Comparison of ENCODE assay signal across 23 mouse cellular contexts in the genomic region with DNA sequence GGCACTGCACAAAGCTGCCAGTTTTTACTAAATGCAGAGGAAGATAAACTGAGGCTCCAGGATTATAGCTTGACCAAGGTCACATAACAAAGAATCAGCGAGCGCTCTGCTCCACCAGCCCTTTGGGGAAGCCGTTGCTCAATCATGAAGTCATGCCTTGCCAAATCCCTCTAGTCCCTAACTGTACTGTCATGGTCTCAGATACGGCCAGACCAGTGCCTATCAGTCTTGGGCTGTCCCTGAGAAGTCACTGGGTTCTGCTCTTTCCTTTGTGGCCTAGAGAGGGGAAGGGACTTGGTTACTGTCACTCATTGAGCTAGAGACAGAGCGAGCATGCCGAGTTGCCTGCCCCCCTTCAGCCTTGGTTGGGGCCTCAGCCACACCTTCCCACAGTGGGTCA. TPM values are rescaled to one million over a fixed set of nuclear protein-coding genes. Genes with fewer than 3 reads are reported as not detected.
DNase-seq lines count a peak whose midpoint lies in the region; ATAC-seq and TF ChIP-seq lines count a peak whose summit lies in the region.
"Had no signal": no experiment of that assay in that cellular context is flagged by ENCODE, and none has a peak within 500 bp of the region (broad histone marks: within the 10 kb centered on the region; RNA-seq: fewer than 3 reads in every experiment).

No protein-coding gene starts in this region.

- no peaks in the 10 kb centered on the region for H3K36me3 ChIP-seq in liver, embryonic 14.5 days (replicated peaks; ENCODE audit: control insufficient read depth, insufficient read depth, low read depth)
- no peaks in the 10 kb centered on the region for H3K36me3 ChIP-seq in liver, embryonic 12.5 days
- H3K36me3 ChIP-seq: embryonic facial prominence, embryonic 13.5 days; forebrain, embryonic 10.5 days; heart, embryonic 10.5 days; midbrain, embryonic 15.5 days had no signal

- DNase-seq in adrenal gland, postnatal 10 days, result peak; percentile 63
- DNase-seq in adrenal gland, postnatal 25 days, result no peak
- no peak for DNase-seq in liver, embryonic 14.5 days (ENCODE audit: low read depth in 3 of 3, low spot score in 3 of 3)
- DNase-seq in right cerebral cortex, postnatal 14 days, result no peak
- DNase-seq in right cerebral cortex, adult 2 months (ENCODE audit: low spot score in 2 of 2), result no peak
- DNase-seq: cerebellum, adult 11-12 months; kidney, adult 2 months; kidney, postnatal 25 days; left cerebral cortex, postnatal 4 days; lung, embryonic 14.5 days; right cerebral cortex, postnatal 25 days had no signal

- H3K4me2 ChIP-seq in liver, embryonic 14.5 days (ENCODE audit: low read depth), result no peak overlapping the region
- no peak overlapping the region for H3K4me2 ChIP-seq in liver, embryonic 12.5 days
- H3K4me2 ChIP-seq: embryonic facial prominence, embryonic 13.5 days; lung, embryonic 14.5 days; midbrain, embryonic 15.5 days had no signal

- no peak for TF ChIP-seq EP300 in liver, embryonic 14.5 days (IDR thresholded peaks at IDR 0.05; ENCODE audit: low read depth)

- TF ChIP-seq CTCF in liver, embryonic 14.5 days (IDR thresholded peaks at IDR 0.05; ENCODE audit: low read depth), result no peak
- no peak for TF ChIP-seq CTCF in bone marrow, adult 2 months (IDR thresholded peaks at IDR 0.05; ENCODE audit: control insufficient read depth, insufficient read depth, low read length)

- peaks cover 0 to 3% of the 10 kb centered on the region in 2 experiments; a peak in 2 of 4 replicates for H3K4me1 ChIP-seq in liver, embryonic 14.5 days (replicated peaks; ENCODE audit: control insufficient read depth in 2 of 2, insufficient read depth in 2 of 2, low read length in 1 of 2)
- H3K4me1 ChIP-seq in liver, embryonic 12.5 days, result peaks cover 32% of the 10 kb centered on the region
- peaks cover 4% of the 10 kb centered on the region for H3K4me1 ChIP-seq in bone marrow, adult 2 months (ENCODE audit: control insufficient read depth, insufficient read depth, low read length)
- H3K4me1 ChIP-seq: midbrain, embryonic 15.5 days had no signal

- ATAC-seq in liver, embryonic 14.5 days (ENCODE audit: insufficient read depth), result 0 out of 2 replicates have a peak, but pooled peaks have one; percentile 31
- no peak for ATAC-seq in liver, embryonic 12.5 days
- ATAC-seq in megakaryocyte, adult 5-6 weeks (ENCODE audit: poor library complexity, severe bottlenecking), result peak; percentile 94
- ATAC-seq: hindbrain, postnatal 0 days; midbrain, embryonic 15.5 days had no signal

- no peaks in the 10 kb centered on the region for H3K9me3 ChIP-seq in liver, embryonic 14.5 days (ENCODE audit: control insufficient read depth, low read length)
- no peaks in the 10 kb centered on the region for H3K9me3 ChIP-seq in liver, embryonic 12.5 days (replicated peaks)
- H3K9me3 ChIP-seq: embryonic facial prominence, embryonic 13.5 days; forebrain, embryonic 10.5 days; heart, embryonic 10.5 days; midbrain, embryonic 15.5 days had no signal

- no peak overlapping the region for H3K9ac ChIP-seq in liver, embryonic 14.5 days (replicated peaks)
- H3K9ac ChIP-seq in liver, embryonic 12.5 days, result no peak overlapping the region
- H3K9ac ChIP-seq: embryonic facial prominence, embryonic 13.5 days; lung, embryonic 14.5 days; midbrain, embryonic 15.5 days had no signal

- no peak overlapping the region for H3K4me3 ChIP-seq in liver, embryonic 14.5 days (ENCODE audit: insufficient read depth in 1 of 2, low read depth in 2 of 2, low read length in 2 of 2)
- no peak overlapping the region for H3K4me3 ChIP-seq in liver, embryonic 12.5 days
- H3K4me3 ChIP-seq in bone marrow, adult 2 months (replicated peaks; ENCODE audit: control insufficient read depth, low read depth, low read length), result no peak overlapping the region
- H3K4me3 ChIP-seq: embryonic facial prominence, embryonic 13.5 days; forebrain, embryonic 10.5 days; heart, embryonic 10.5 days; midbrain, embryonic 15.5 days had no signal

- no peak overlapping the region for H3K27ac ChIP-seq in liver, embryonic 14.5 days
- no peak overlapping the region for H3K27ac ChIP-seq in liver, embryonic 12.5 days
- H3K27ac ChIP-seq in bone marrow, adult 2 months (ENCODE audit: control insufficient read depth, insufficient read depth, low read depth, low read length, poor library complexity), result peak overlapping the region; percentile 23
- H3K27ac ChIP-seq: embryonic facial prominence, embryonic 13.5 days; hindbrain, postnatal 0 days; midbrain, embryonic 15.5 days had no signal

- 18% methylated on average over 6 of the region's 6 CpGs for WGBS in liver, embryonic 14.5 days (ENCODE audit: insufficient replicate concordance)
- WGBS in liver, embryonic 12.5 days (ENCODE audit: insufficient replicate concordance), result 21% methylated on average over 6 of the region's 6 CpGs
- 36% methylated on average over 6 of the region's 6 CpGs for WGBS in bone marrow, adult 2 months

- no peaks in the 10 kb centered on the region for H3K27me3 ChIP-seq in liver, embryonic 14.5 days (ENCODE audit: control insufficient read depth, insufficient read depth, low read length)
- peaks cover 59% of the 10 kb centered on the region for H3K27me3 ChIP-seq in liver, embryonic 12.5 days (replicated peaks)
- H3K27me3 ChIP-seq: midbrain, embryonic 15.5 days had no signal

- TF ChIP-seq POLR2A in bone marrow, adult 2 months (IDR thresholded peaks at IDR 0.05; ENCODE audit: borderline replicate concordance, control insufficient read depth, low read depth, low read length), result no peak

RNA-seq across cellular contexts. Expression of a gene that starts 47.6 kb away (rescaled TPM):
- total RNA-seq in adrenal gland, postnatal 10 days (2021), result 10 to 100 TPM; 19.9 to 29.7 TPM
- total RNA-seq in adrenal gland, postnatal 25 days (2021), result 21.1 and 28.0 TPM in 2 replicates
- 2.4 and 2.9 TPM in 2 replicates for polyA plus RNA-seq in liver, embryonic 14.5 days (2012; rRNA removed)
- 3.2 and 3.7 TPM in 2 replicates for polyA plus RNA-seq in liver, embryonic 14.5 days (2014; fragmentation: Nextera tagmentation; extraction: Ambion mirVana)
- 5.6 and 5.8 TPM in 2 replicates for polyA plus RNA-seq in liver, embryonic 12.5 days (2016; fragmentation: Nextera tagmentation; extraction: Ambion mirVana)
- 22.6 and 43.7 TPM in 2 replicates for polyA plus RNA-seq in bone marrow, adult 2 months (2011; ENCODE audit: insufficient read depth, insufficient read length, low replicate concordance, missing spikeins)
- total RNA-seq in megakaryocyte, adult 5-6 weeks (2015), result 31.0 and 31.7 TPM in 2 replicates
- 38.5 and 39.9 TPM in 2 replicates for total RNA-seq in megakaryocyte, adult 5-6 weeks (2017)

RNA-seq across cellular contexts. Expression of a gene that starts 50.1 kb away (rescaled TPM):
- 1 to 10 TPM; 4.2 to 5.3 TPM for total RNA-seq in adrenal gland, postnatal 10 days (2021)
- total RNA-seq in adrenal gland, postnatal 25 days (2021), result 2.4 TPM in 1 of 2 replicates, not detected in the other
- polyA plus RNA-seq in liver, embryonic 14.5 days (2012; rRNA removed), result 5.2 and 7.1 TPM in 2 replicates
- 1.7 and 1.9 TPM in 2 replicates for polyA plus RNA-seq in liver, embryonic 14.5 days (2014; fragmentation: Nextera tagmentation; extraction: Ambion mirVana)
- 2.8 and 3.5 TPM in 2 replicates for polyA plus RNA-seq in liver, embryonic 12.5 days (2016; fragmentation: Nextera tagmentation; extraction: Ambion mirVana)
- 4.2 and 4.8 TPM in 2 replicates for polyA plus RNA-seq in bone marrow, adult 2 months (2011; ENCODE audit: insufficient read depth, insufficient read length, low replicate concordance, missing spikeins)
- not detected in 2 replicates for total RNA-seq in megakaryocyte, adult 5-6 weeks (2015)
- not detected in 2 replicates for total RNA-seq in megakaryocyte, adult 5-6 weeks (2017)

RNA-seq across cellular contexts. Expression of a gene that starts 57.8 kb away (rescaled TPM):
- not detected for total RNA-seq in adrenal gland, postnatal 10 days (2021)
- total RNA-seq in adrenal gland, postnatal 25 days (2021), result not detected in 2 replicates
- polyA plus RNA-seq in liver, embryonic 14.5 days (2012; rRNA removed), result not detected in 2 replicates
- not detected in 2 replicates for polyA plus RNA-seq in liver, embryonic 14.5 days (2014; fragmentation: Nextera tagmentation; extraction: Ambion mirVana)
- polyA plus RNA-seq in liver, embryonic 12.5 days (2016; fragmentation: Nextera tagmentation; extraction: Ambion mirVana), result not detected in 2 replicates
- polyA plus RNA-seq in bone marrow, adult 2 months (2011; ENCODE audit: insufficient read depth, insufficient read length, low replicate concordance, missing spikeins), result 1.1 TPM in 1 of 2 replicates, not detected in the other
- total RNA-seq in megakaryocyte, adult 5-6 weeks (2015), result not detected in 2 replicates
- total RNA-seq in megakaryocyte, adult 5-6 weeks (2017), result not detected in 2 replicates
- total RNA-seq: heart, postnatal 25 days; layer of hippocampus, postnatal 25 days; left cerebral cortex, postnatal 4 days had no signal
- polyA plus RNA-seq: cortical plate, adult 2 months; embryonic facial prominence, embryonic 13.5 days; forebrain, embryonic 10.5 days; midbrain, embryonic 15.5 days; urinary bladder, adult 2 months had no signal
